Mouse (Mus musculus): ENCODE results near the gene Ncs1. TPM values are rescaled to one million over a fixed set of nuclear protein-coding genes. Genes with fewer than 3 reads are reported as not detected.
A peak's percentile ranks its signal among the peaks of the same experiment; 100 is the strongest.

Ncs1 gene
- polyA plus RNA-seq, 1 experiment from 2014 or later, result 11.8 TPM

GRCm38 (mm10) chr2:31253463-31253862, 7.8 kb downstream of the Ncs1 start:
- ATAC-seq (ENCODE audit: low read depth), result no peak
- no peak overlapping the region for H3K9ac ChIP-seq (ENCODE audit: low read length)
- H3K4me1 ChIP-seq (replicated peaks; ENCODE audit: control insufficient read depth, insufficient read depth, low read length), result peaks cover 25% of the 10 kb centered on the region
- H3K27ac ChIP-seq (ENCODE audit: low read length), result no peak overlapping the region
- no peak overlapping the region for H3K4me2 ChIP-seq (ENCODE audit: low read depth, low read length)
- H3K4me3 ChIP-seq (ENCODE audit: low read length), result no peak overlapping the region
- no peaks in the 10 kb centered on the region for H3K36me3 ChIP-seq (ENCODE audit: control insufficient read depth, insufficient read depth, low read length)
- H3K9me3 ChIP-seq (ENCODE audit: control insufficient read depth, low read length), result no peaks in the 10 kb centered on the region
- WGBS, result 78% methylated on average over 3 of the region's 3 CpGs
- H3K27me3 ChIP-seq (ENCODE audit: control insufficient read depth, insufficient read depth, low read depth, low read length), result no peaks in the 10 kb centered on the region

GRCm38 (mm10) chr2:31254806-31255205, 9.2 kb downstream of the Ncs1 start:
- ATAC-seq (ENCODE audit: low read depth), result no peak
- Histone ChIP-seq H3K4me1 (replicated peaks; ENCODE audit: control insufficient read depth, insufficient read depth, low read length) (peaks cover 33% of the 10 kb centered on the region), H3K27me3 (ENCODE audit: control insufficient read depth, insufficient read depth, low read depth, low read length) (no peaks in the 10 kb centered on the region), H3K4me3 (ENCODE audit: low read length) (no peak overlapping the region), H3K4me2 (ENCODE audit: low read depth, low read length) (no peak overlapping the region), H3K27ac (ENCODE audit: low read length) (no peak overlapping the region), H3K9ac (ENCODE audit: low read length) (no peak overlapping the region), H3K9me3 (ENCODE audit: control insufficient read depth, low read length) (no peaks in the 10 kb centered on the region), H3K36me3 (ENCODE audit: control insufficient read depth, insufficient read depth, low read length) (no peaks in the 10 kb centered on the region)
- 85% methylated on average over 3 of the region's 3 CpGs for WGBS

GRCm38 (mm10) chr2:31255952-31256938, 10.6 kb downstream of the Ncs1 start:
- Histone ChIP-seq H3K27me3 (ENCODE audit: control insufficient read depth, insufficient read depth, low read depth, low read length) (no peaks in the 10 kb centered on the region), H3K9ac (ENCODE audit: low read length) (peak overlapping the region; percentile 12; the same call in 1 of the 2 replicates), H3K27ac (ENCODE audit: low read length) (peak overlapping the region; percentile 80), H3K36me3 (ENCODE audit: control insufficient read depth, insufficient read depth, low read length) (no peaks in the 10 kb centered on the region), H3K4me3 (ENCODE audit: low read length) (no peak overlapping the region), H3K4me2 (ENCODE audit: low read depth, low read length) (peak overlapping the region; percentile 23; the same call in 1 of the 2 replicates), H3K4me1 (replicated peaks; ENCODE audit: control insufficient read depth, insufficient read depth, low read length) (peaks cover 33% of the 10 kb centered on the region), H3K9me3 (ENCODE audit: control insufficient read depth, low read length) (no peaks in the 10 kb centered on the region)
- WGBS, result 15% methylated on average over 21 of the region's 21 CpGs
- ATAC-seq (ENCODE audit: low read depth), result peak; percentile 64

GRCm38 (mm10) chr2:31257096-31257495, 11.5 kb downstream of the Ncs1 start:
- no peak overlapping the region for H3K4me2 ChIP-seq (ENCODE audit: low read depth, low read length)
- no peaks in the 10 kb centered on the region for H3K9me3 ChIP-seq (ENCODE audit: control insufficient read depth, low read length)
- H3K27ac ChIP-seq (ENCODE audit: low read length), result peak overlapping the region; percentile 80
- H3K9ac ChIP-seq (ENCODE audit: low read length), result no peak overlapping the region
- peak; percentile 21; the same call in 1 of the 2 replicates for ATAC-seq (ENCODE audit: low read depth)
- H3K36me3 ChIP-seq (ENCODE audit: control insufficient read depth, insufficient read depth, low read length), result no peaks in the 10 kb centered on the region
- no peaks in the 10 kb centered on the region for H3K27me3 ChIP-seq (ENCODE audit: control insufficient read depth, insufficient read depth, low read depth, low read length)
- no peak overlapping the region for H3K4me3 ChIP-seq (ENCODE audit: low read length)
- 40% methylated on average over 6 of the region's 6 CpGs for WGBS
- peaks cover 33% of the 10 kb centered on the region for H3K4me1 ChIP-seq (replicated peaks; ENCODE audit: control insufficient read depth, insufficient read depth, low read length)

GRCm38 (mm10) chr2:31258609-31259366, 13.2 kb downstream of the Ncs1 start:
- 13% methylated on average over 22 of the region's 22 CpGs for WGBS
- ATAC-seq (ENCODE audit: low read depth), result peak; percentile 76
- no peaks in the 10 kb centered on the region for H3K27me3 ChIP-seq (ENCODE audit: control insufficient read depth, insufficient read depth, low read depth, low read length)
- H3K9me3 ChIP-seq (ENCODE audit: control insufficient read depth, low read length), result no peaks in the 10 kb centered on the region
- H3K4me2 ChIP-seq (ENCODE audit: low read depth, low read length), result peak overlapping the region; percentile 87
- peak overlapping the region; percentile 58 for H3K9ac ChIP-seq (ENCODE audit: low read length)
- H3K36me3 ChIP-seq (ENCODE audit: control insufficient read depth, insufficient read depth, low read length), result no peaks in the 10 kb centered on the region
- H3K27ac ChIP-seq (ENCODE audit: low read length), result peak overlapping the region; percentile 28; the same call in 1 of the 2 replicates
- peaks cover 44% of the 10 kb centered on the region for H3K4me1 ChIP-seq (replicated peaks; ENCODE audit: control insufficient read depth, insufficient read depth, low read length)
- peak overlapping the region; percentile 56 for H3K4me3 ChIP-seq (ENCODE audit: low read length)

- Histone ChIP-seq H3K4me1 (replicated peaks; ENCODE audit: control insufficient read depth, insufficient read depth, low read length) (peaks cover 51% of the 10 kb centered on the region), H3K4me3 (ENCODE audit: low read length) (peak overlapping the region; percentile 56), H3K27me3 (ENCODE audit: control insufficient read depth, insufficient read depth, low read depth, low read length) (no peaks in the 10 kb centered on the region), H3K4me2 (ENCODE audit: low read depth, low read length) (peak overlapping the region; percentile 87), H3K36me3 (ENCODE audit: control insufficient read depth, insufficient read depth, low read length) (no peaks in the 10 kb centered on the region), H3K9me3 (ENCODE audit: control insufficient read depth, low read length) (no peaks in the 10 kb centered on the region), H3K9ac (ENCODE audit: low read length) (peak overlapping the region; percentile 58), H3K27ac (ENCODE audit: low read length) (peak overlapping the region; percentile 28; the same call in 1 of the 2 replicates)
- 38% methylated on average over 9 of the region's 9 CpGs for WGBS
- ATAC-seq (ENCODE audit: low read depth), result peak; percentile 1; the same call in 1 of the 2 replicates
These were observed 13.8 kb downstream of the Ncs1 start for GRCm38 (mm10) chr2:31259367-31259920.

GRCm38 (mm10) chr2:31260549-31260948, 14.9 kb downstream of the Ncs1 start:
- H3K4me1 ChIP-seq (replicated peaks; ENCODE audit: control insufficient read depth, insufficient read depth, low read length), result peaks cover 52% of the 10 kb centered on the region
- no peak overlapping the region for H3K9ac ChIP-seq (ENCODE audit: low read length)
- H3K27me3 ChIP-seq (ENCODE audit: control insufficient read depth, insufficient read depth, low read depth, low read length), result no peaks in the 10 kb centered on the region
- H3K36me3 ChIP-seq (ENCODE audit: control insufficient read depth, insufficient read depth, low read length), result no peaks in the 10 kb centered on the region
- 83% methylated on average over 8 of the region's 8 CpGs for WGBS
- no peak overlapping the region for H3K4me2 ChIP-seq (ENCODE audit: low read depth, low read length)
- no peak for ATAC-seq (ENCODE audit: low read depth)
- no peak overlapping the region for H3K27ac ChIP-seq (ENCODE audit: low read length)
- no peaks in the 10 kb centered on the region for H3K9me3 ChIP-seq (ENCODE audit: control insufficient read depth, low read length)
- H3K4me3 ChIP-seq (ENCODE audit: low read length), result no peak overlapping the region

- no peaks in the 10 kb centered on the region for H3K27me3 ChIP-seq (ENCODE audit: control insufficient read depth, insufficient read depth, low read depth, low read length)
- WGBS, result 46% methylated on average over 8 of the region's 8 CpGs
- H3K36me3 ChIP-seq (ENCODE audit: control insufficient read depth, insufficient read depth, low read length), result no peaks in the 10 kb centered on the region
- no peak overlapping the region for H3K4me2 ChIP-seq (ENCODE audit: low read depth, low read length)
- H3K9ac ChIP-seq (ENCODE audit: low read length), result no peak overlapping the region
- no peaks in the 10 kb centered on the region for H3K9me3 ChIP-seq (ENCODE audit: control insufficient read depth, low read length)
- H3K27ac ChIP-seq (ENCODE audit: low read length), result no peak overlapping the region; the same call in 1 of the 2 replicates
- H3K4me1 ChIP-seq (replicated peaks; ENCODE audit: control insufficient read depth, insufficient read depth, low read length), result peaks cover 30% of the 10 kb centered on the region
- no peak overlapping the region for H3K4me3 ChIP-seq (ENCODE audit: low read length)
- peak; percentile 71 for ATAC-seq (ENCODE audit: low read depth)
These were observed 17.4 kb downstream of the Ncs1 start for GRCm38 (mm10) chr2:31263039-31263461.
